Mouse (Mus musculus): ENCODE results near the gene Chst8. TPM values are rescaled to one million over a fixed set of nuclear protein-coding genes. Genes with fewer than 3 reads are reported as not detected.

The Chst8 gene
- total RNA-seq, 2 experiments from 2014 or later = 0.46 TPM; not detected in 1

- DNase-seq = peak; percentile 80 to 88
Measured at GRCm38 (mm10) chr7:34630211-34631085, 182.1 kb downstream of the Chst8 start.

- DNase-seq = no peak
Measured at GRCm38 (mm10) chr7:34629702-34630210, 182.8 kb downstream of the Chst8 start.

Other genes with a start within 250 kb of the Chst8 start
- 1 to 10 TPM; 3.3 to 3.6 TPM for gene Kctd15, start 156.0 kb downstream of the Chst8 start, total RNA-seq (2021)
- gene Pepd, start 99.7 kb upstream of the Chst8 start, total RNA-seq (2021) = 10 to 100 TPM; 28.0 to 34.4 TPM
- gene Cebpg, start 243.9 kb upstream of the Chst8 start, total RNA-seq (2021) = 10 to 100 TPM; 25.4 to 25.5 TPM

Measured in heart, adult 18-20 months (tissue).